Mouse (Mus musculus): ENCODE data around the gene Isy1. TPM values are rescaled to one million over a fixed set of nuclear protein-coding genes. Genes with fewer than 3 reads are reported as not detected.
"Not testable (repeated sequence)": the region's sequence is repeated elsewhere in the genome, so short reads cannot be mapped to it uniquely, and the experiment has no call there.

The Isy1 gene
- total RNA-seq, 2 experiments from 2014 or later, result 29.6 to 30.0 TPM

DNA sequence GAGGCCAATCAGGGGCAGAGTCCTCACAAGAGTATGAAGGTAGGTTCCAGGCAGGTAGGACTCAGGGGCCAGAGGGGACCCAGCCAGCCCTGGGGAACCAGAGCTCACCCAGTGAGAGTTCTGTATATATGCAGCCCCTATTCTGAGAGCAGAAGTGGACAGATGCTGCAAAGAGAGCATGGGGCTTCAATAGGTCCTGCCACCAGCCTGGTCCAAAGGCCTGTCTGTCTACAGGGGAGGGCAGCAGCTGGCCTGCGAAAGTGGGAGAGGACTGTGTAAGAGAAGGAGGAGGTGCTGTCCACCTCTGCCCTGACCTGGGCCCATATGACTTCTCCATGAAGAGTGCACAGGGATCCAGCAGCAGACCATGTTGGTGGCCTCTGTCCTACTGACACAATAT lies 61.9 kb downstream of the Isy1 start:
- no peak for DNase-seq

DNA sequence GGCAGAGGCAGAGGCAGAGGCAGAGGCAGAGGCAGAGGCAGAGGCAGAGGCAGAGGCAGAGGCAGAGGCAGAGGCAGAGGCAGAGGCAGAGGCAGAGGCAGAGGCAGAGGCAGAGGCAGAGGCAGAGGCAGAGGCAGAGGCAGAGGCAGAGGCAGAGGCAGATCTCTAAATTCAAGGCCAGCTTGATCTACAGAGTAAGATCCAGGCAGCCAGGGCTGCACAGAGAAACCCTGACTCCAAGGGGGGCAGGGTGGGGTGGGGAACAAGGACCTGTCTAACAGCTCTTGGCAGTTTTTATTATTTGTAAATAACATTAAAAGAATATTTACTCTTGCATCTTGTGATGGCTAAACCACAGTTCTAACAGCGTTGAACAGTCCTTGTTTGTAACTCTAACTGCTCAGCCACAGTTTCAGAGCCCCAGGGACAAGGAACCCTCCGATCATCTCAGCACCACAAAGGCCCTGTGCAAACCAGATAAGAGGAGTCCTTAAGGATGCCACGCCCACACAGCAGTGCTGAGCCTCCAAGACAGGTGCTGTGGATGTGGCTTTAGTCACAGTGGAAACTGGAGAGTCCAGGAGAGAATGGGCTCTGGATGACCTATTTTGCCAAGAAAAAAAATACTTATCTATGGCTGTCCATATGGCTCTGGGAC lies 62.9 kb downstream of the Isy1 start:
- no peak for DNase-seq

DNA sequence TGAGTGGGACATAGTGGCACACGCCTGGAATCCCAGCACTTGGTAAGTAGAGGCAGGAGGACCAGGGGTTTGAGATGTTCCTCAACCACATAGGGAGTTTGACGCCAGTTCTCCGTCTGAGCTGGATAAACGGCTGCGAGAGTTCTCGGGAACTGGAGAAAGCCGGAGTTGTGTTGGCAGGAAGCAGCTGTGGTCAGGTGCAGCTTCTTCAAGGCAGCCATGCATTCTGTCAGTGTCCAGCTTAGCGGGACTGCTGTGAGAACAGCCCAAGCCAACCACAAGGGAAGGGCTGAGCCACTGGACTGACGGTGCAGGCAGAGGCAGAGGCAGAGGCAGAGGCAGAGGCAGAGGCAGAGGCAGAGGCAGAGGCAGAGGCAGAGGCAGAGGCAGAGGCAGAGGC lies 63.7 kb downstream of the Isy1 start:
- DNase-seq, result no peak

DNA sequence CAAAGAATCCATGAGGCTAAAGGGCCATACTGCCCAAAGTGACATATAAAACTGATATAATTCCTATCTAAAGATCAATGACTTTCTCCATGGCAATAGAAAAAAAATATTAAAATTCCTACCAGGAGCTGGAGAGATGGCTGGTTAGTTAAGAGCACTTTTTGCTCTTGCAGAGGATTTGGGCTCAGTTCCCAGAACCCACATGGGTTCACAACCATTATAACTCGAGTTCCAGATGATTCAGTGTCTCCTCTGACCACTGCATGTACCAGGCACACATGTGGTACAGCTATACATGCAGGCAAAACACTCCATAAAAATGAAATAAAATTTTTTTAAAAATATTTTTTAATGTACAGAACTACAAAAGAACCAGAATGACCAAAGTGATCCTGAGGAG lies 64.1 kb downstream of the Isy1 start:
- DNase-seq, result no peak

DNA sequence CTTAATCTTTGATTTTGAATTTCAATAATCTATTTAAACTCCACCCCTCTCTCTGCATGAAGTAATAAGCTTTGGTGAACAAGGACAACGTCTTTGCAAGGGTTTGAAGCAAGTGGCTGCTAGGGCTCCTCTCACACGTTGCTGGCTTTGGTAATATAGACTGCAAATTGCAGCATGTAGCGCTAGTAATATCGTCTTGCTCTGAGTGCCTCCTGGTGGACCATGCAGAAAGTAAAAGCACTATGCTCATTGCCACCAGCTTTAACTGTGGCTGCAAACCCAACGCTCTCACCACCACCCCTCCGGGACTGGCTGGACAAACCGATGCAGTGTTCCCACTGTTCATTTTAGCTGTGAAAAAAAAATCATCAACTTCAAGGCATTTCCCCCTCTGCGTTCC lies 68.0 kb downstream of the Isy1 start:
- DNase-seq, result no peak

- not testable (repeated sequence) for DNase-seq
Measured at GRCm38 (mm10) chr6:87764296-87764695, 74.3 kb downstream of the Isy1 start.

Other genes with a start within 250 kb of the Isy1 start
- gene Prokr1, start 248.1 kb downstream of the Isy1 start, total RNA-seq (2021), result under 1 TPM in 1 of 2 experiments, not detected in 1; 0.25 TPM
- 1 to 10 TPM; 6.2 to 6.5 TPM for gene Aplf, start 166.6 kb downstream of the Isy1 start, total RNA-seq (2021)
- 1 to 10 TPM; 3.8 to 5.8 TPM for gene Efcc1, start 107.9 kb downstream of the Isy1 start, total RNA-seq (2021)
- 1 to 10 TPM in 1 of 2 experiments, under 1 TPM in 1; 0.82 to 1.5 TPM for gene Gp9, start 60.7 kb downstream of the Isy1 start, total RNA-seq (2021)
- 10 to 100 TPM; 15.5 to 16.7 TPM for gene Rab43, start 26.6 kb downstream of the Isy1 start, total RNA-seq (2021)
- 1 to 10 TPM; 1.8 to 3.4 TPM for gene Gm45140, start 3.0 kb downstream of the Isy1 start, total RNA-seq (2021)
- gene Cnbp, start 12.3 kb upstream of the Isy1 start, total RNA-seq (2021), result 100 to 1,000 TPM; 254 to 269 TPM
- gene Copg1, start 49.0 kb upstream of the Isy1 start, total RNA-seq (2021), result 100 to 1,000 TPM; 238 to 252 TPM
- 10 to 100 TPM; 24.3 to 28.4 TPM for gene Hmces, start 75.1 kb upstream of the Isy1 start, total RNA-seq (2021)
- 10 to 100 TPM; 63.5 to 71.7 TPM for gene H1fx, start 142.8 kb upstream of the Isy1 start, total RNA-seq (2021)
- 100 to 1,000 TPM; 312 to 316 TPM for gene Rab7, start 206.5 kb upstream of the Isy1 start, total RNA-seq (2021)
- gene Rpn1, start 245.7 kb upstream of the Isy1 start, total RNA-seq (2021), result 100 to 1,000 TPM; 185 to 192 TPM